Mouse (Mus musculus): ENCODE measurements around the gene Dnaja1.

Dnaja1 gene

DNA sequence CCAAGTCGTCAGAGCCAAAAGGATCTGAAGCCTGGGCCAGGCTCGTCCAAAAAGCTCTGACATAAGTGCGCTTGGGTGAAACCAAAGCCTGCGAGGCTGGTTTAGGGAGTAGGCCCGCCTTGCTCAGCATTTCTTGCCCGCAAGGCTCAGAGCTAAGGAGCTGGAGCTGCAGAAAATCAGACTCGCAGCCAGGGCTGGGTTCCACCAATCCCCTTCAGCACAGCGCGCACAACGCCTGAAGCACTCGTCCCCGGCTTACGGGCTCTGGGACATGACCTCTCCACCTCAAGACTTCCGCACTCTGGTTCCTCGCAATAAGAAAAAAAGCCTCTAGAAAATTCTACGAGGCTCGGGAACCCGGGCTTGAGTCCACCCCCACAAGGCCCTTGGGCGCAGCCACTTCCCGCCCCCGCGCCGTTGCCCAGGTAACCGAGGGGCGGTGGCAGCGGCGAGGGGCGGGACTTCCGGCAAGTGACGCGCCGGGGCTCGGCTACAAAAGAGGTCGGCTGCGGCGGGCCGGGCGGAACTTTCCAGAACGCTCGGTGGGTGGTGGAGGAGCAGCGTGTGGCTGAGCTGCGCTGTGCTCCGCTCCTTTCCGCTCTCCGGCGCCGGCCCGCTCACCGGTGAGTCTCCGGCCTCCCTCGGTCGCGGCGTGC lies at the start of gene Dnaja1:
Gene Dnaja1 (plus strand): TSS at position 140 of the 656 bp plus-strand sequence.
- peak; percentile 90 for DNase-seq (ENCODE audit: low read depth, low spot score)

DNA sequence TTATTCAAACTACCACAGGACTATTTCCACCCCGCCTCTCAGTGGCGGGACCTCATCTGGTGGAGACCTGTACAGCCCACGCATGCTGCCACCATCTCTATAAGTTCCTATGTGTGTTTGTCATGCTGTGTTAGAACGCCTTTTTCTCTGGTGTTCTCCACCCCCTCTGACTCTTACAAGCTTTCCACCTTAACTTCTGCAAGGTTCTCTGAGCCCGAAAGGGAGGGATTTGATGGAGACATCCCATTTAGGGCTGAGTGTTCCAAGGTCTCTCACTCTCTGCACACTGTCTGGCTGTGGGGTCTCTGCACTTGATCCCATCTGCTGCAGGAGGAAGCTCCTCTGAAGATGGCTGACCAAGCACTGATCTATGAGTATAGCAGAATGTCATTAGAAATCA lies 48.4 kb upstream of the Dnaja1 start:
- DNase-seq (ENCODE audit: low read depth, low spot score) = no peak

DNA sequence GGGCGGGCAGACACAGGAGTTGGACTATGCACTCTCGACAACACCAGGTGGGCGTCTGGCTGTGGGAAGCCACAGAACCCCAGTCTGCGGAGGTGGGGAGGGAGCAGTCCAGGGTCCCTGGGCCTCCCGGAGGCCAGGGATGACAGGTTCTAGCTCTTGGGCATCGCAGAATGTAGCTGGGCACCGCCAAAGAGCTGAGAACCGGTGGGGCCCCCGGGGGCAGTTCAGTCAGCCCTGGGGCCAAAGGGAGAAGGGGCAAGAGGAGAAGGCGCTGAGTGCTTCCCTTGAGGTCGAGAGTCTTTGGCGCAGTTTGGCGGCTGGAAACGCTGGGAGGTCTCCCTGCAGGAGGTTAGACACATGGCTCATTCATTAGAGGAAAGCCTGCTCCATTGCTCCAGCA lies 45.6 kb upstream of the Dnaja1 start:
- no peak for DNase-seq (ENCODE audit: low read depth, low spot score)

- DNase-seq (ENCODE audit: low read depth, low spot score) = no peak
Observed at GRCm38 (mm10) chr4:40677132-40677531, 44.8 kb upstream of the Dnaja1 start.

DNA sequence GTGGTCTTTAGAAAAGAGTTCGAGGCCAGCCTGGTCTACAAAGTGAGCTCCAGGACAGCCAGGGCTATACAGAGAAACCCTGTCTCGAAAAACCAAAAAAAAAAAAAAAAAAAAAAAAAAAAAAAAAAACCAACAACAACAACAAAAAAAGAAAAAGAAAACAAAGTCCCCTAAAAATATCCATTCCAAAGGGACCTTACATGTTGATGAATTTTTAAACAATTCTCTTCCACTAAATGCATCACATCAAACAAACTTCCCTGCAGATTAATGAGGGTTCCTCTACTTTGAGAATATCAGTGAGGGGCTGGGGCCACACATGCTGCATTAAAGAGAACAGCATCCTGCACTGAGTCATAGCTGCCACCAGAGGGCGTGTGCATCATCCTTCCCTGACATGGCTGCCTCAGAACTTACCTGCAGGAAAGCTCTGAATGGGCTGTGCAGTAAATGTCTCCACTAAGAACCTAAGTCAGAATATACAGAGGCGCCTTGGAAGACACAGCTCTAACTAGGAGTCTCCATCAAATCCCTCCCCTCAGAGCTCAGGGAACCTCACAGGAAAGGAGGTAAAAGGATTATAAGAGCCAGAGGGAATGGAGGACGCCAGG lies 41.6 kb upstream of the Dnaja1 start:
- DNase-seq (ENCODE audit: low read depth, low spot score) = peak; percentile 46

- DNase-seq (ENCODE audit: low read depth, low spot score) = peak; percentile 57
Observed at GRCm38 (mm10) chr4:40681908-40682307, 40.0 kb upstream of the Dnaja1 start.

DNA sequence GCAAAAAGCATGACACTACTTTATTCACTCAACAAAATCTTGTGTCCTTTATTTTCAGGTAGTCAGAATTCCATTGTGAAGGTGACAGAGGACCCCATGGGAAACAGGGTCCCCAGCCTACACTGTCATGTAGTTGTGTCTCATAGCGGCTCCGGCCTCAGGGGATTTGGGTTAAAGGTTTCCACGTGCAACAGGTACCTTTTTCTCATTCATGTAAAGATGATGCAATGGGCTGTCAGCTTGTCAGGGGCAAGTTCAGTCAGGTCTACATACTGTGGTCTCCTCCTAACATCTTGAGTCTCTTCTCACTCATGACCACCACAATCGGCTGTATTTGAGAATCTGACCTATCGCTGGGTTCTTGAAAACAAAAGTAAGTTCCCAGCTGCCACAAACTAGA lies 39.6 kb upstream of the Dnaja1 start:
- DNase-seq (ENCODE audit: low read depth, low spot score) = no peak

DNA sequence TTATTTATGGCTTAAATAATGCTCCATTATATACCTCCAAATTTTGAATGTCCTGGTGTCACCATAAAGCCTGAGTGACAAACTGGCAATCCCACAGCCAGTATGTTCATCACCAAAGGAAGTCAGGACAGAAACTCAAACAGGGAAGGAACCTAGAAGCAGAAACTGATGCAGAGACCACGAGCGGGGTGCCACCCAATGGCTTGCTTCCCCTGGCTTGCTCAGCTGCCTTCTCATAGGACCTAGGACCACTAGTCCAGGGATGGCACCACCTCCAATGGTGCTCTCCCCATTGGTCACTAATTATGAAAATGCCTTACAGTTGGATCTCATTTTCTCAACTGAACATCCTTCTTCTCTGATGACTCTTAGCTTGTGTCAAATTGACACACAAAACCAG lies 38.6 kb upstream of the Dnaja1 start:
- DNase-seq (ENCODE audit: low read depth, low spot score) = no peak

GRCm38 (mm10) chr4:40691100-40691499 lies 30.9 kb upstream of the Dnaja1 start:
- DNase-seq (ENCODE audit: low read depth, low spot score) = no peak

- no peak for DNase-seq (ENCODE audit: low read depth, low spot score)
Observed at GRCm38 (mm10) chr4:40697059-40697458, 24.9 kb upstream of the Dnaja1 start.

GRCm38 (mm10) chr4:40700216-40700615 lies 21.7 kb upstream of the Dnaja1 start:
- DNase-seq (ENCODE audit: low read depth, low spot score) = no peak

- DNase-seq (ENCODE audit: low read depth, low spot score) = no peak
Observed at GRCm38 (mm10) chr4:40701796-40702195, 20.2 kb upstream of the Dnaja1 start.

- DNase-seq (ENCODE audit: low read depth, low spot score) = peak; percentile 94
Observed at GRCm38 (mm10) chr4:40702797-40703709, 18.9 kb upstream of the Dnaja1 start, which contains the start of gene Aptx. Aptx (minus strand) TSS chr4:40703194.

DNA sequence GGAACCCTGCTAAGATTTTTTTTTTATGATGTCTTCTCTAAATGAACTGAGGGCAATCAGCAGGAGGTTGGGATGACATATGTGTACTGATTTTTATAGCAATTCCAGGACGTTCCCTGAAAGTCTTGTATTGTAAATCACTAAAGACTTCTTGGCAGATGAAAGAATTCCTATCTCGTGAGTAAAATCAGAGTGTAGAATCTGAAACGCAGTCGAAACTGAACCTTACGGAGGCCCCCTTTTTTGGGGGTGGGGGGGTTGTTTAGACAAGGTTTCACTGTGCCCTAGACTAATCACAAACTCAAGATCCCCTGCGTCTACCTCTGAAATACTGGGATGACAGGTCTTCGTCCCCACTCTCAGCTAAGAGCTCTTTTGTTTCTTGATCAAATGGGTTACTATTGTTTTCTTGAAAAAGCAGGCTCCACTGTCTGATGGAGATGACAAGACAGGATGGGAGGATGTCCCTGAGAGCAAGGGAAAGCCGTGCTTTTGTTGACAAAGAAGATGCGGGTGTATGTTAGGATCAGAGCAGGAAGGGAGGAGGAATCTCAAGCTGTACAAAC lies 18.2 kb upstream of the Dnaja1 start:
- DNase-seq (ENCODE audit: low read depth, low spot score) = no peak

DNA sequence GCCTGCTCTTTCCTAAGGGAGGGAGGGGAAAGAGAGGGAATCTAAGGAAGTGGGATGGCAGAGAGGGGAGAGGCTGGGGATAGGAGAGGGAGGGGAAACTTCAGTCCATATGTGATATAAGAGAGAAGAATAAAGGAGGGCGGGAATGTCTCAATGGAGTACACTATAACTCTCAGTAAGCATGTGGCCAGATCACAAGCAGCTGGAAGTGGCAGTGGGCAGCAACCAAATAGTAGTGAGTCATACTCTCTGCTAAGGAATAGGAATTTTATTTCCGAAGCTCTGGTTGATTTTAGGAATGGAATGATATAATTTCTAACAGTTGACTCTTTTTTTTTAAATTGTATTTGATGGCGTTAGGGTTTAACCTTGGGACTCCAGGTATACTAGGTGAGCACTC lies 4.8 kb upstream of the Dnaja1 start:
- no peak for DNase-seq (ENCODE audit: low read depth, low spot score)

GRCm38 (mm10) chr4:40720910-40721309 lies 1.0 kb upstream of the Dnaja1 start:
- no peak for DNase-seq (ENCODE audit: low read depth, low spot score)

- peak; percentile 62 for DNase-seq (ENCODE audit: low read depth, low spot score)
Observed at GRCm38 (mm10) chr4:40722687-40723460, 924 bp downstream of the Dnaja1 start.

GRCm38 (mm10) chr4:40725141-40725540 lies 3.2 kb downstream of the Dnaja1 start:
- no peak for DNase-seq (ENCODE audit: low read depth, low spot score)

GRCm38 (mm10) chr4:40725554-40725953 lies 3.6 kb downstream of the Dnaja1 start:
- DNase-seq (ENCODE audit: low read depth, low spot score) = no peak

DNA sequence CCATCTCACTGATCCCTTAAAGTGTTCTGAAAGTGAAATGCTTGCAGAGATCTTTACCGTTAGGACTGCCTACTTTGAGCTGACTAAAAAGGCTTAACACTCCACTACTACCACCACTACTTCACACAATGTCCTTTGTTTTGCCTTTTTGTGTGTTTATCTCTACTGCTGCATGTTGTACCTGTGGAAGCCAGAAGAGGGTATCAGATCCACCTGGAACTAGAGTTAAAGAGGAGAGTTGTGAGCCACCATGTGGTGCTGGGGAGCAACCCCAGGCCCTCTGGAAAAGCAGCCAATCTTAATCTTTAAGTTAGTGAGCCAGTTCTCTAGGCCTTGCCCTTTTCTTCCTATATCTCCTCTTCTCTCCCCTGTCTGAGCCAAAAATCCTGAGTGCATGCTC lies 5.3 kb downstream of the Dnaja1 start:
- no peak for DNase-seq (ENCODE audit: low read depth, low spot score)

DNA sequence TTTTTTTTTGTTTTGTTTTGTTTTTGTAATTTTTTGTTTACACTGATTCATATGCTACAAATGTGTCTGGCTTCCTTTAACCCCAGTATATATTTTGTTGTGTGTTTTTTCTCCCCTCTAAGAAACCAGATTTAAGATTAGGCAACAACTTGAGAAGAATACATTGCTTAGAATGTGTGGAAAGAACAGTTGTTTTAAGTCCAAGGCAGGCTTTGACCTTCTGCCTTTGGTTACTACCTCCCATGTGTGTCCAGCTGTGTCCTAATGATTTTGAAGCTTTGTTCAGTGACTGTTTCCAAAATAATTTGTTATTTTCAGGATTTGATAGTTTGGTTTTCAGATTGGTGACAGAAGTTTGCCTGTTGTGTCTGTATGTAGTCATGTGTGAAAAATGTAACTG lies 9.3 kb downstream of the Dnaja1 start:
- DNase-seq (ENCODE audit: low read depth, low spot score) = no peak
